Mouse (Mus musculus): ENCODE measurements around the gene Zfp575.

DNA sequence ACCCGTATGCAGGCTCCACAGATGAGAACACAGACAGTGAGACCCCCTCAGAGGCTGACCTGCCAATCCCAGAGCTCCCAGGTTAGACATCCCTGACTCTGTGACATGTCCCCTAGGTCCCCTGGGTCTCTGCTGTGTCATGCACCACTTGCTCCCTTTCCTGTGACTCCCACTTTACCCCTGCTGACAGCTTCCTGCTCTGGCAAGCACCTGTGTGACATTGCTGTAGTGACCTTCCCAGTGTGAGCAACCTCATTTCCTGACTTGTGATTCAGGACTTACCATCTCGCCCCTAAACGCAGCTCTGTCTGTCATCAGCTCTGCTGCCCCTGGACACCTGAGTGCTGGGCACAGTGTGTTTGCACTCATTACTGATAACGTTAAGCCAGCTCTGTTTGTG is 16.4 kb downstream of the Zfp575 start:
- TF ChIP-seq CTCF (IDR thresholded peaks at IDR 0.05; ENCODE audit: insufficient read depth, low read length) (no peak), POLR2A (IDR thresholded peaks at IDR 0.05; ENCODE audit: borderline replicate concordance, extremely low read depth, low read depth, low read length) (no peak)

All from lung, adult 2 months (tissue).